Mouse (Mus musculus) retina, adult 2 months (tissue): Measurements from ENCODE around the gene Cox7b2.
"Not testable (repeated sequence)": the region's sequence is repeated elsewhere in the genome, so short reads cannot be mapped to it uniquely, and the experiment has no call there.

Experiments
- DNase-seq: peaks from one replicate; pipeline ENCODE4 v3.0.0-alpha.2; 2012; ENCODE audit warnings: low read depth, low spot score

Gene Cox7b2

DNA sequence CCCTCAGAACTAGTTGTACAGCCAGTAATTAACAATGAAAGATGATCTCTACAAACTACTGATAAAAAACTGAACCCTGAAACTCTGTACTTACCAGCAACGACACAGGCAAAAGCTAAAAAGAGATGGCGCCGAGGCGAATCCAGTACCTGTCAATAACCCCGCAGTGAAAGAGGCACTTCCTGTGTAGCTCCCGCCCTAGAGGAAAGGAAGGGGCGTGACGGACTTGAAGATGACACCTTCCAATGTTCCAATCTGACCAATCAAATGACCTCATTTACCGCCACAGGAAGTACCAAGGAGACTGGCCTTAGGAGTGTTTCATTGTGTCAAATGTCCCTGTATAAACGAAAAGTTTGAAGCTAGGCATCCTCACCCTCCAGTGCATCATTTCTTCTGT is at the start of gene Cox7b2:
Gene Cox7b2 (minus strand): TSS at position 127 of the 400 bp plus-strand sequence.
- DNase-seq: no peak

DNA sequence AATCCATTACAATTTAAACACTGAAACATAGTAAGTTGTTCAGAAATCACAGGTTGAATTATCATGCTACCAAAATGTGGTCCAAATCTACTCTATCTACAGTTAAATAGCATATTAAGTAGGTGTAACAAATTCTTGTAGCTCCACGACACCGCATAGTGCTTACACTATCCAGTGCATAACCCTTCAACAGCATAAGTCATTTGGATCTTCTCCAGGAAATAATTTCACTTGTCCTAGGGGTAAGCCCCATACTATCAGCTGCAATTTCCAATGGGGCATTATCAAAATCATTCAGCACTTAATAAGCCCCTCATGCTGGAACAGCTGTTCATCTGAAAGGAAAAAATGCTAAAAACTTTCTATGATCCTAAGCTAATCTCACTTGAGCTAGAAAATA is 47.3 kb upstream of the Cox7b2 start:
- no peak for DNase-seq

DNA sequence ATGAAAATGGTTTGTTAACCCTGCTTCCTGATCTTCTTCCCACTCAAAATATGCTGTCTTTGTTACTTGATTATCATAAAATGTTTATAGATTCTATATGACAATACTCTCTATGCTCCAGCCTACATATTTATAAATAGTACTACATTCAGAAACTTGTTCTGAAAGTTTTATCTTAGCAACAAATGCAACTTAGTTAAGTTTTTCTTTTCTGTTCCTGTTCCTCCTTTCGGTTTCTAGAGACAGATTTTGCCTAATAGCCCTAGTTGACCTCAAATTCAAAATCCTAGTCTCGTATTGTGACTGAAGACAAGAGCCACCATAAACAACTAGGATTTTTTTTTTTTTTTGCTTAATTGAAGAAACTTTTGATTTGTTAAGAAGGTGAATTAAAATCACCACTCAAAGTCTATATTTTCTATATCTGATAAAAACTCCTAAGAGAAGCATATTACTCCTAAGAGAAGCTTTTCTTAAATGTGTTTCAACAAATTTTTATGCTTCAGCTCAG is 45.8 kb upstream of the Cox7b2 start:
- no peak for DNase-seq

DNA sequence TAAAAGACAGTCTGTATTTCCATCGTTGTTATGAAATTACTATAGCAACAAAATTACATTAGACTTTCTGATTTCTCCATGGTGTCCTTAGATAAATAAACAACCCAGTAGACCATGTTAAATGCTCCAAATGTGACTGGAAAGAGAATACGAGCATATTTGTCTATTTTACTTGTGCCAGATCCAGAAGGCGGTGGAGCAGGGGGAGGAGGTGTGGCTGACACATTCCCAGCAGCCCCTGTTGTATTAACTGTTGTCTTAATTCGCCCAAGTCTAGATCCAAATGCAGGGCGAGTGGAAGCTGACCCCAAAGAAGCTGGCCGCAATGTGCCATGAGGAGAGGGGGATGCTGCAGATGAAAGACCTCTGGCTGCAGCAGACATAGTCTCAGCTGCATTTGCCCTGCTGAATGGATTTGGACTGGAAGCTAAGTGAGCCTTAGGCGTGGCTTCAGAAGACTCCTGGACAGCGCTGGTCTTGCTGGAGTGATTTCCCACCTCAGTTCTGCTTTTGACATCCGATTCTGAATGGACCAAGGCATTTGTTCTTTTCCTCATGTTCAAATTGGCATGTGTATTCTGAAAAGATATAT is 23.7 kb upstream of the Cox7b2 start:
- no peak for DNase-seq

DNA sequence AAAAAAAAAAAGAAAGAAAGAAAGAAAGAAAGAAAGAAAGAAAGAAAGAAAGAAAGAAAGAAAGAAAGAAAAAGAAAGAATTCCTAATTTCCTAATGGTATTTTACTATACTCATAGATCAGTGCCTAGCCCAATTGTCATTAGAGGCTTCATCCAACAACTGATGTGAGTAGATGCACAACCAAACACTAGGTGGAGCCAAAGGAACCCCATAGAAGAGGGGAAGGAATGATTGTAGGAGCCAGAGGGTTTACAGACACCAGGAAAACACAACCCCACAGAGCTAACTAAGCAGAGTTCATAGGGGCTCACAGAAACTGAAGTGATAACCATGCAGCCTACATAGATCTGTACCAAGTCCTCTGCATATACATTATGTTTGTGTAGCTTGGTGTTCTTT is 2.5 kb downstream of the Cox7b2 start:
- no peak for DNase-seq

DNA sequence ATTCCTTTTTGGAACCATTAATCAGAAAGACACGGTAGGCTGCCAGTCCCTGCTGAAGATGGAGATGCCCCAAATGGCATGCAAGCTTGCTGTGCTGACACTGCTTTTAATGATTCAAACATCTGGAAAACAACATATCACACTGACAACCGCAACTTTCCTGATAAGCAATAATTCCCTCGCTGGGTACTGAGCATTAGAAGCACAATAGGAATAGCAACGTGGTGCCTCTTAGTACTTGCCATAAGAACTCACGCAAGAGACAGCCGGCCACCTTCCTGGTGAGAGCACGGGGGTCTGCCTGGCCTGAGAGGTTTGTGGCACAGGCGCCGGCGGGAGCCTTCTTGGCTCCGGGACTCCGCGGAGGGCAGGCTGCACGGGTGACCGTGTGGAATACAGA is 22.5 kb downstream of the Cox7b2 start:
- DNase-seq: not testable (repeated sequence)

DNA sequence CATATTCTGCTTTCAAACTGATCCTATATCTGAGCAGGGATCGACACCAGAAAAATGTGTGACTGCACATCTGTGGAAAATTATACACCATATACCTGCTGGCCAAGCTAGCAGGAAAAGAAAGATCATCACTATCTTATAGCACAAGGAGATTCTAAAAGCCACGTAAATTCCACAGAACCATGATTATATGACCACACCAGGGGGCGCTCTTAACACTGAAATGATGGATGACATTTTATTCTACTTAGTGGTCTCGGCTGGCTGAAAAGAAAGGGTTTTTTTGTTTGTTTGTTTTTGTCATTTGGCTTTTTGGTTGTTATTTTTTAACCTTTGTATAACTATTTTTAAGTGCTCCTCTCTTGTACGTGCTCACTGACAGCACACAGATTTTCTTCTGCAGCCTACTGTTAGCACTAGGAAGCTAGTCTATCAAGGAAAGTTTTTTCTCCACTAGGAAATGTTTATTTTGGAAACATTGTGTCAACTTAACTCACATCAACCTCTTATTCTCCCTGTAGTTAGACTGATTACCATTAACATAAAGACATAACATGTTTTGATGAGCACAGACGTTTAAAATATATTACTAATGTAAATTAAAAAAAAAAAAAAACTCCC is 45.8 kb downstream of the Cox7b2 start:
- DNase-seq: peak; percentile 11

DNA sequence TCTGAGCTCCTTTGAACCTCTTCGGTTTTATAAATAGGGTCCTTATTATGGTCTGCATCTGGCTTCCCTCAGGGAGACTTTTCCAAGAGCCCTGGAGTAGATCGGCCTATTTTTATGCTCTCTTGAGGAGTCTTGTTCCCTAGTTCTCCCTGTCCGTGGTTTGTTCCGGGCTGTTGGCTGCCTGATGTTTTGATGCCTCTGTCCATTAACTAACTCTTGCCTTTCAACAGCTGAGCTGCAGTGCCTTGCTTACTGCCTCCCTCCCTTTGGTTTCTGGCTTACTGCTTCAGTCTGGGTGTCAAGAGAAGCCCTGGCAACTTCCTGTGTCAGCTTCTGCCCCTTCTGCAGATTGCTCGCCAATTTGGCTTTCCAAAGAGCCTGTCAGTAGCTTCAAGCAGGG is 52.4 kb downstream of the Cox7b2 start:
- no peak for DNase-seq

DNA sequence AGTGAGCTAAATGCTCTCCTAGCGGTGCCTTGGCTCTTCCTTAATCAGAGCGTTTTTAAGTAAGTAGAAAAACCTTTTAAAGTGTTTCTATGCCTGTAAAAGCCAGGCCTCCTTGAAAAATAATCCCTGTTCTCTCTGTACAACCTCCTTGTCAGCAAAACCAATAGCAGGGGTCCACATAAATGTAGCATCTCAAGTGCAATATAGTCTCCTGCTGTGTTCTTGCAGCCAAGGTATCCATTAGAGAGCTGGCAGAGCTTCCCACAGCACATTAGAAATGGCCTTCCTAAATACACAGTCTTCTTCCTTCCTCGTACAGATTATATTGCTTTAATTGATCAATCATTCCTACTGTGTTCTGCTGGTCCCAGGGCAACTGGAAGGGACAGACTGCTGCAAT is 91.0 kb downstream of the Cox7b2 start:
- no peak for DNase-seq

DNA sequence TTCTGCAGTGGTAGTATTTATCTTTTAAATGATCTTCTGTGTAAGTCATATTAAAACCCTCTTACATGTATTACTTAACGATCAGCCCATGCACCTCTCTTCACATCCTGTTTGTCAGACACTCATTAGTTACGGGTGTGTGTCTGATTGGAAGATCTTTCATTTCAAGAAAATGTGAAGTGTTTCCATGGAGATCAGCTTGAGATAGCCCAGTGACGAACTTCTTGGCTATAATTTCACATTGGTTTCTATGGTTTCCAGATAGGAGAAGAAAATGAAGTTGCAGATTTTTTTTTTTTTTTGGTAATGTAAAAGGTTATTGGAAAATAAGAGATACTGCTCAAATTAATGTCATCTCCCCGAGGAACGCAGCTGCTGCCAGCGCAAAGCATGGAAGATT is 107.8 kb downstream of the Cox7b2 start:
- no peak for DNase-seq
